Mouse (Mus musculus) hindbrain, embryonic 16.5 days (tissue): ENCODE data around the gene Slc2a5. TPM values are rescaled to one million over a fixed set of nuclear protein-coding genes. Genes with fewer than 3 reads are reported as not detected.

Source experiments
- ATAC-seq: fragments of 200-750 bp; cut with Nextera tagmentation; 2 replicates; pipeline ENCODE4 v1.8.0; 2017; ENCODE audit warnings: moderate TSS enrichment, moderate library complexity
- H3K27ac ChIP-seq: fragments of 300-500 bp; sonication (generic); 2 replicates; pipeline ENCODE4 v1.5.1; 2014; ENCODE audit warnings: low read depth, mild to moderate bottlenecking, control low read depth, low read length, moderate library complexity
- H3K27me3 ChIP-seq: fragments of 300-500 bp; sonication (generic); replicated peaks from 2 replicates; pipeline ENCODE4 v1.6.1; 2014; ENCODE audit warnings: low read length; ENCODE audit not compliant: control insufficient read depth, insufficient read depth
- H3K36me3 ChIP-seq: fragments of 300-500 bp; sonication (generic); 2 replicates; pipeline ENCODE4 v1.6.1; 2014; ENCODE audit warnings: mild to moderate bottlenecking, low read length, moderate library complexity, mixed read lengths; ENCODE audit not compliant: control insufficient read depth, insufficient read depth
- H3K4me1 ChIP-seq: fragments of 300-500 bp; sonication (generic); 2 replicates; pipeline ENCODE4 v1.6.1; 2014; ENCODE audit warnings: low read depth, low read length; ENCODE audit not compliant: control insufficient read depth, insufficient read depth
- H3K4me2 ChIP-seq: fragments of 300-500 bp; sonication (generic); 2 replicates; pipeline ENCODE4 v1.6.1; 2014; ENCODE audit warnings: mild to moderate bottlenecking, low read length, control low read depth, moderate library complexity
- H3K4me3 ChIP-seq: fragments of 300-500 bp; sonication (generic); 2 replicates; pipeline ENCODE4 v1.5.1; 2014; ENCODE audit warnings: mild to moderate bottlenecking, low read length, control low read depth, moderate library complexity
- H3K9ac ChIP-seq: fragments of 300-500 bp; sonication (generic); 2 replicates; pipeline ENCODE4 v1.6.1; 2014; ENCODE audit warnings: low read depth, mild to moderate bottlenecking, control low read depth, low read length, moderate library complexity
- H3K9me3 ChIP-seq: fragments of 300-500 bp; sonication (generic); 2 replicates; pipeline ENCODE4 v1.6.1; 2014; ENCODE audit warnings: mild to moderate bottlenecking, low read length, moderate library complexity; ENCODE audit not compliant: control insufficient read depth
- WGBS: fragments of 180-500 bp; shearing (Covaris S2); extraction: QIAGEN DNeasy Blood & Tissue Kit; methylation state at CpG from one replicate; pipeline ENCODE4 v1.1.7; 2014; 5-methylcytosine and 5-hydroxymethylcytosine counted together
- polyA plus RNA-seq: library from polyadenylated mRNA; unstranded; fragments of >200 nt; fragmentation: Nextera tagmentation; extraction: Ambion mirVana; gene quantifications from 2 replicates; pipeline ENCODE4 v1.2.1, GENCODE M21; 2015

Gene Slc2a5
- polyA plus RNA-seq, 1 experiment from 2014 or later, result 2.8 TPM

GRCm38 (mm10) chr4:150085366-150085765 is 33.7 kb upstream of the Slc2a5 start:
- Histone ChIP-seq H3K27me3 (no peaks in the 10 kb centered on the region; the same call in 1 of the 2 replicates), H3K9me3 (no peaks in the 10 kb centered on the region), H3K4me3 (no peak overlapping the region), H3K9ac (no peak overlapping the region), H3K4me2 (no peak overlapping the region), H3K27ac (no peak overlapping the region), H3K36me3 (no peaks in the 10 kb centered on the region), H3K4me1 (peaks cover 11% of the 10 kb centered on the region)
- ATAC-seq, result no peak
- 82% methylated on average over 4 of the region's 4 CpGs for WGBS

- peak; percentile 35 for ATAC-seq
- Histone ChIP-seq H3K4me2 (peak overlapping the region; percentile 100), H3K9me3 (no peaks in the 10 kb centered on the region), H3K9ac (peak overlapping the region; percentile 18), H3K4me1 (peaks cover 11% of the 10 kb centered on the region), H3K4me3 (peak overlapping the region; percentile 71), H3K27me3 (no peaks in the 10 kb centered on the region; the same call in 1 of the 2 replicates), H3K36me3 (no peaks in the 10 kb centered on the region), H3K27ac (peak overlapping the region; percentile 46)
- 2% methylated on average over 7 of the region's 7 CpGs for WGBS
These were observed 32.3 kb upstream of the Slc2a5 start for GRCm38 (mm10) chr4:150086841-150087160.

- Histone ChIP-seq H3K9ac (peak within 1 kb of the TSS; percentile 74), H3K27ac (peak within 1 kb of the TSS; percentile 46), H3K4me2 (peak within 1 kb of the TSS; percentile 100), H3K36me3 (no peaks in the 10 kb centered on the region), H3K4me3 (peak within 1 kb of the TSS; percentile 71), H3K27me3 (no peaks in the 10 kb centered on the region; the same call in 1 of the 2 replicates), H3K9me3 (no peaks in the 10 kb centered on the region), H3K4me1 (peaks cover 11% of the 10 kb centered on the region)
- 0% methylated on average over 32 of the region's 56 CpGs for WGBS
- ATAC-seq, result peak; percentile 97
These were observed 31.8 kb upstream of the Slc2a5 start, which contains the start of gene Gpr157 for GRCm38 (mm10) chr4:150087161-150087889. Gene Gpr157 (plus strand): TSS chr4:150087365.

- Histone ChIP-seq H3K9me3 (no peaks in the 10 kb centered on the region), H3K36me3 (no peaks in the 10 kb centered on the region), H3K27ac (no peak overlapping the region), H3K4me3 (peak overlapping the region; percentile 71), H3K27me3 (no peaks in the 10 kb centered on the region; the same call in 1 of the 2 replicates), H3K4me1 (peaks cover 11% of the 10 kb centered on the region), H3K9ac (peak overlapping the region; percentile 74), H3K4me2 (peak overlapping the region; percentile 100)
- no peak for ATAC-seq
- WGBS, result 14% methylated on average over 29 of the region's 29 CpGs
These were observed 31.1 kb upstream of the Slc2a5 start for GRCm38 (mm10) chr4:150087890-150088530.

GRCm38 (mm10) chr4:150089121-150089520 is 30.0 kb upstream of the Slc2a5 start:
- Histone ChIP-seq H3K27ac (no peak overlapping the region), H3K9me3 (no peaks in the 10 kb centered on the region), H3K4me1 (peaks cover 11% of the 10 kb centered on the region), H3K27me3 (no peaks in the 10 kb centered on the region; the same call in 1 of the 2 replicates), H3K4me3 (no peak overlapping the region), H3K36me3 (no peaks in the 10 kb centered on the region), H3K9ac (no peak overlapping the region), H3K4me2 (no peak overlapping the region)
- 77% methylated on average over 10 of the region's 10 CpGs for WGBS
- no peak for ATAC-seq

- H3K27me3 ChIP-seq, result no peaks in the 10 kb centered on the region; the same call in 1 of the 2 replicates
- 86% methylated on average over 18 of the region's 18 CpGs for WGBS
- H3K36me3 ChIP-seq, result no peaks in the 10 kb centered on the region
- no peak overlapping the region for H3K4me3 ChIP-seq
- ATAC-seq, result no peak
- H3K4me2 ChIP-seq, result no peak overlapping the region
- no peak overlapping the region for H3K27ac ChIP-seq
- H3K4me1 ChIP-seq, result peaks cover 8% of the 10 kb centered on the region
- H3K9ac ChIP-seq, result no peak overlapping the region
- H3K9me3 ChIP-seq, result no peaks in the 10 kb centered on the region
These were observed 27.0 kb upstream of the Slc2a5 start for GRCm38 (mm10) chr4:150091887-150092582.

GRCm38 (mm10) chr4:150092583-150092902 is 26.5 kb upstream of the Slc2a5 start:
- Histone ChIP-seq H3K9me3 (no peaks in the 10 kb centered on the region), H3K27me3 (no peaks in the 10 kb centered on the region; the same call in 1 of the 2 replicates), H3K36me3 (no peaks in the 10 kb centered on the region), H3K27ac (no peak overlapping the region), H3K4me1 (peaks cover 7% of the 10 kb centered on the region), H3K4me2 (no peak overlapping the region), H3K9ac (no peak overlapping the region), H3K4me3 (no peak overlapping the region)
- ATAC-seq, result no peak
- WGBS, result 65% methylated on average over 3 of the region's 3 CpGs

GRCm38 (mm10) chr4:150093560-150094462 is 25.3 kb upstream of the Slc2a5 start:
- Histone ChIP-seq H3K9ac (no peak overlapping the region), H3K4me3 (no peak overlapping the region), H3K4me2 (no peak overlapping the region), H3K36me3 (no peaks in the 10 kb centered on the region), H3K27me3 (no peaks in the 10 kb centered on the region; the same call in 1 of the 2 replicates), H3K9me3 (no peaks in the 10 kb centered on the region), H3K27ac (no peak overlapping the region), H3K4me1 (no peaks in the 10 kb centered on the region)
- 34% methylated on average over 11 of the region's 12 CpGs for WGBS
- no peak for ATAC-seq
